Mouse (Mus musculus) heart, postnatal 0 days (tissue): ENCODE results near the gene Csf3. TPM values are rescaled to one million over a fixed set of nuclear protein-coding genes. Genes with fewer than 3 reads are reported as not detected.
"Not testable (repeated sequence)": the region's sequence is repeated elsewhere in the genome, so short reads cannot be mapped to it uniquely, and the experiment has no call there.

Experiments used
- ATAC-seq: fragments of 200-750 bp; cut with Nextera tagmentation; 2 replicates; pipeline ENCODE4 v1.8.0; 2017; ENCODE audit warnings: low read depth, moderate number of reproducible peaks, moderate library complexity; ENCODE audit not compliant: insufficient read depth
- DNase-seq: peaks from one replicate; pipeline ENCODE4 v3.0.0-alpha.2; 2016; ENCODE audit warnings: low spot score
- H3K27ac ChIP-seq: fragments of 300-500 bp; sonication (generic); 2 replicates; pipeline ENCODE4 v1.5.1; 2014; ENCODE audit warnings: low read depth, mild to moderate bottlenecking
- H3K27me3 ChIP-seq: fragments of 300-500 bp; sonication (generic); 2 replicates; pipeline ENCODE4 v1.6.1; 2014; ENCODE audit warnings: low read length, mixed read lengths; ENCODE audit not compliant: control insufficient read depth, insufficient read depth
- H3K36me3 ChIP-seq: fragments of 300-500 bp; sonication (generic); replicated peaks from 2 replicates; pipeline ENCODE4 v1.6.1; 2014; ENCODE audit warnings: low read length, mixed read lengths; ENCODE audit not compliant: control insufficient read depth, insufficient read depth
- H3K4me1 ChIP-seq: fragments of 300-500 bp; sonication (generic); 2 replicates; pipeline ENCODE4 v1.6.1; 2014; ENCODE audit warnings: antibody characterized with exemption; ENCODE audit not compliant: control insufficient read depth, insufficient read depth
- H3K4me2 ChIP-seq: fragments of 300-500 bp; sonication (generic); 2 replicates; pipeline ENCODE4 v1.6.1; 2014; ENCODE audit warnings: low read depth, mild to moderate bottlenecking, low read length, moderate library complexity
- H3K4me3 ChIP-seq: fragments of 300-500 bp; sonication (generic); 2 replicates; pipeline ENCODE4 v1.5.1; 2014; ENCODE audit warnings: low read depth, low read length
- H3K9ac ChIP-seq: fragments of 300-500 bp; sonication (generic); replicated peaks from 2 replicates; pipeline ENCODE4 v1.6.1; 2014; ENCODE audit warnings: low read depth, low read length, mixed read lengths
- H3K9me3 ChIP-seq: fragments of 300-500 bp; sonication (generic); replicated peaks from 2 replicates; pipeline ENCODE4 v1.6.1; 2016; ENCODE audit warnings: low read length; ENCODE audit not compliant: control insufficient read depth
- CTCF ChIP-seq: IDR thresholded peaks from 2 replicates; pipeline ENCODE4 v1.5.1; 2016; ENCODE audit warnings: antibody characterized with exemption, control low read depth, low read depth
- EP300 ChIP-seq: IDR thresholded peaks from 2 replicates; pipeline ENCODE4 v1.6.1; 2016; ENCODE audit warnings: antibody characterized with exemption, low read depth
- WGBS: fragments of 180-500 bp; shearing (Covaris S2); extraction: QIAGEN DNeasy Blood & Tissue Kit; methylation state at CpG from one replicate; pipeline ENCODE4 v1.1.7; 2014; 5-methylcytosine and 5-hydroxymethylcytosine counted together
- polyA plus RNA-seq: library from polyadenylated mRNA; unstranded; fragments of >200 nt; fragmentation: Nextera tagmentation; extraction: Ambion mirVana; gene quantifications from 2 replicates; pipeline ENCODE4 v1.2.1, GENCODE M21; 2015
- total RNA-seq: library from RNA; depleted of rRNA; stranded (reverse); fragments of >200 nt; gene quantifications from 2 replicates; pipeline ENCODE4 v1.2.3, GENCODE M21; 2014; ENCODE audit warnings: low replicate concordance

The Csf3 gene
- total and polyA plus RNA-seq, 2 experiments from 2014 or later: 0.23 TPM; not detected in 1

GRCm38 (mm10) chr11:98671857-98672256, 29.2 kb upstream of the Csf3 start:
- peaks cover 14% of the 10 kb centered on the region for H3K27me3 ChIP-seq
- WGBS: 37% methylated on average over 5 of the region's 5 CpGs
- TF ChIP-seq EP300: no peak
- no peak for TF ChIP-seq CTCF
- no peak overlapping the region for H3K4me3 ChIP-seq
- no peaks in the 10 kb centered on the region for H3K9me3 ChIP-seq
- H3K4me1 ChIP-seq: no peaks in the 10 kb centered on the region
- DNase-seq: no peak
- H3K36me3 ChIP-seq: no peaks in the 10 kb centered on the region
- H3K4me2 ChIP-seq: no peak overlapping the region
- ATAC-seq: no peak
- H3K27ac ChIP-seq: no peak overlapping the region
- no peak overlapping the region for H3K9ac ChIP-seq

- WGBS: 76% methylated on average over 5 of the region's 5 CpGs
- no peak overlapping the region for H3K4me3 ChIP-seq
- H3K36me3 ChIP-seq: no peaks in the 10 kb centered on the region
- no peak for ATAC-seq
- H3K27me3 ChIP-seq: peaks cover 7% of the 10 kb centered on the region; the same call in 1 of the 2 replicates
- H3K9me3 ChIP-seq: no peaks in the 10 kb centered on the region
- no peak for DNase-seq
- TF ChIP-seq EP300: no peak
- TF ChIP-seq CTCF: no peak
- H3K9ac ChIP-seq: no peak overlapping the region
- H3K4me1 ChIP-seq: no peaks in the 10 kb centered on the region
- H3K4me2 ChIP-seq: no peak overlapping the region
- H3K27ac ChIP-seq: no peak overlapping the region
Observed at GRCm38 (mm10) chr11:98672482-98672881, 28.6 kb upstream of the Csf3 start.

- H3K4me2 ChIP-seq, H3K27ac ChIP-seq, H3K36me3 ChIP-seq, H3K9me3 ChIP-seq, H3K4me3 ChIP-seq, H3K9ac ChIP-seq, H3K27me3 ChIP-seq, H3K4me1 ChIP-seq: not testable (repeated sequence)
- peak; percentile 63 for TF ChIP-seq CTCF
- 4% methylated on average over 6 of the region's 7 CpGs for WGBS
- ATAC-seq (peak; percentile 76), DNase-seq (peak; percentile 52)
Observed at GRCm38 (mm10) chr11:98673136-98673535, 27.9 kb upstream of the Csf3 start.

- Histone ChIP-seq H3K9ac (no peak overlapping the region), H3K4me1 (no peaks in the 10 kb centered on the region), H3K27ac (no peak overlapping the region), H3K4me3 (no peak overlapping the region), H3K9me3 (no peaks in the 10 kb centered on the region), H3K27me3 (no peaks in the 10 kb centered on the region), H3K36me3 (no peaks in the 10 kb centered on the region), H3K4me2 (no peak overlapping the region)
- ATAC-seq (no peak), DNase-seq (no peak)
- TF ChIP-seq EP300: no peak
- TF ChIP-seq CTCF: no peak
- 25% methylated on average over 7 of the region's 7 CpGs for WGBS
Observed at GRCm38 (mm10) chr11:98675829-98676363, 25.2 kb upstream of the Csf3 start.

GRCm38 (mm10) chr11:98680023-98680422, 21.0 kb upstream of the Csf3 start:
- ATAC-seq: no peak
- WGBS: 92% methylated on average over 1 of the region's 1 CpGs

GRCm38 (mm10) chr11:98680595-98680994, 20.5 kb upstream of the Csf3 start:
- not testable (repeated sequence) for H3K27me3 ChIP-seq, H3K9ac ChIP-seq, DNase-seq, H3K36me3 ChIP-seq, ATAC-seq, H3K9me3 ChIP-seq, H3K4me1 ChIP-seq, H3K27ac ChIP-seq, H3K4me2 ChIP-seq, H3K4me3 ChIP-seq
- WGBS: 78% methylated on average over 4 of the region's 4 CpGs

More at GRCm38 (mm10) chr11:98680023-98680422, 21.0 kb upstream of the Csf3 start:
- Histone ChIP-seq H3K4me3 (no peak overlapping the region), H3K27ac (no peak overlapping the region), H3K4me2 (no peak overlapping the region), H3K36me3 (0 out of 2 replicates have a peak, but pooled peaks cover under 1% of the 10 kb centered on the region), H3K27me3 (no peaks in the 10 kb centered on the region), H3K4me1 (peaks cover 10% of the 10 kb centered on the region), H3K9ac (no peak overlapping the region), H3K9me3 (no peaks in the 10 kb centered on the region)
- TF ChIP-seq EP300 (no peak), CTCF (no peak)
- no peak for DNase-seq
